Mouse (Mus musculus) heart, postnatal 10 days (tissue): ENCODE data around the gene Mall. TPM values are rescaled to one million over a fixed set of nuclear protein-coding genes. Genes with fewer than 3 reads are reported as not detected.

Source experiments
- DNase-seq, 2 experiments: peaks; one replicate each; pipeline ENCODE4 v3.0.0; 2021
- intact Hi-C: fragments of 180-260 bp; cut with DNase I; formaldehyde crosslinking; loops from one replicate; pipeline ENCODE4 v1.15.1; 2025
- total RNA-seq, 2 experiments: library from RNA; stranded (reverse); gene quantifications; 2 replicates each; pipeline ENCODE4 v1.2.3; 2021

The Mall gene
- 10 to 100 TPM; 14.5 to 15.9 TPM for total RNA-seq

GRCm38 (mm10) chr2:127729671-127730070, at the start of gene Mall:
Mall (minus strand) TSS chr2:127729932.
- intact Hi-C loops = no loop called here
- DNase-seq = peak in 1 of 2 experiments; percentile 27

- intact Hi-C loops = no loop called here
- no peak for DNase-seq
Measured at GRCm38 (mm10) chr2:127778451-127778850, 48.7 kb upstream of the Mall start.

GRCm38 (mm10) chr2:127775013-127775412, 45.3 kb upstream of the Mall start:
- no peak for DNase-seq
- intact Hi-C loops = no loop called here

- no peak for DNase-seq
- intact Hi-C loops = no loop called here
Measured at GRCm38 (mm10) chr2:127774578-127774941, 44.8 kb upstream of the Mall start.

GRCm38 (mm10) chr2:127773938-127774577, 44.3 kb upstream of the Mall start:
- no peak for DNase-seq
- intact Hi-C loops = no loop called here

- no peak for DNase-seq
- intact Hi-C loops = no loop called here
Measured at GRCm38 (mm10) chr2:127761587-127761986, 31.9 kb upstream of the Mall start.

GRCm38 (mm10) chr2:127760429-127761000, 30.8 kb upstream of the Mall start:
- no peak for DNase-seq
- intact Hi-C loops = no loop called here

- no peak for DNase-seq
- intact Hi-C loops = no loop called here
Measured at GRCm38 (mm10) chr2:127760014-127760413, 30.3 kb upstream of the Mall start.

DNA sequence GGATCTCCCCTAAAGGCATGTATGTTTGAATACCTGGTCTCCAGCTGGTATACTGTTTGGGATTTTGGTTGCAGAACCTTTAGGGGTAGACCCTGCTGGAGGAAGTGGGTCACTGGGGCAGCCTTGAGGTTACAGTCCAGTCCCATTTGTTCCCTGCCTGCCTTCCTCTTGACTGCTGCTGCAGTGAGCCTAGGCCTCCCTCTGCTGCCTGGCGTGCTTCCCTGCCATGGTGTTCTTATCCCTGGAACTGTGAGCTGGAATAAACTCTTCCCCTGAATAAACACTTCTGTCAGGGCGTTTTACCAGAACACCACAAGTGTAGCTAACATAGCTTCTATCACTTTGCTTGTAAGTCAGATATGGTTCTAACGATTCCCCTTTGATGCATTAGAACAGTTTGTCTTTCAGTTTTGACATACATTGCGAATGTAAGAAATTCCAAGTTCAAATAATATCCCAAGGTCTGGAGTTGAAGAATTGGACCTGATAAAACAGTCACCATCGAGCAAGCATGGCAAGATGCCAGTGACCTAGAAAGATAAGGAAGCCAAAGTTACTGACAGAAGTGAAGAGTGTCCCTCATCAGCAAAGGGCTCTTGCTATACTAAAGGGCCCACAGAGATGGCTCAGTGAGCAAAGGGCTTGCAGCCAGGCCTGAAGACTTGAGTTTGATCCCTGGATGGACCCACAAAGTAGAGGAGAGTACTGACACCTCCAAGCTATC, 29.6 kb upstream of the Mall start:
- intact Hi-C loops = loop anchor here (5.0 kb wide), 1 partner anchor 152 kb away; no protein-coding TSS in a partner anchor

GRCm38 (mm10) chr2:127757171-127757570, 27.4 kb upstream of the Mall start:
- intact Hi-C loops = loop anchor here (5.0 kb wide), 1 partner anchor 150 kb away; no protein-coding TSS in a partner anchor
- DNase-seq = peak; percentile 33 to 36

More for the DNA sequence above, 29.6 kb upstream of the Mall start:
- DNase-seq = peak; percentile 35 to 36

- intact Hi-C loops = no loop called here
Measured at GRCm38 (mm10) chr2:127754113-127754512, 24.4 kb upstream of the Mall start.

GRCm38 (mm10) chr2:127751849-127752610, 22.3 kb upstream of the Mall start:
- intact Hi-C loops = no loop called here
- DNase-seq = no peak

More at GRCm38 (mm10) chr2:127754113-127754512, 24.4 kb upstream of the Mall start:
- DNase-seq = no peak

DNA sequence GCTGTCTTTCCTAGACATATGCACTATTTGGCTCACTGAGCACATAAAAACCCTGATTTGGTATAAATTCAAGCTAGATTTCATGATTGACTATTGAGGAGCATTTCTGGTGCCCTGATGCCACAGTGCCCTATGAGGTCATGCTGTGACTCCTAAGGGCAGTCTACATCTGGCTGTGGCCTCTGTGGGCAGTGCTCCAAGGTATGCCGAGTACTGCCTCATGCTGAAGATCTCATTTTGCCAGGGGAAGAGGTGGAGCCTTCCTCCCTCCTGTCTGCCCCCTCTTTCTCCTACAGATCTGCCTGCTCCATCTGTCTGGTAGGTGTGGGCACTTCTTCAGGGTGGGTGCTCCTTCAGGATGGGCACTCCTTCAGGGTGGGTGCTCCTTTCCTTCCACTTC, 19.6 kb upstream of the Mall start:
- intact Hi-C loops = no loop called here
- no peak for DNase-seq

GRCm38 (mm10) chr2:127748316-127748715, 18.6 kb upstream of the Mall start:
- no peak for DNase-seq
- intact Hi-C loops = no loop called here

- DNase-seq = no peak
- intact Hi-C loops = no loop called here
Measured at GRCm38 (mm10) chr2:127742637-127743036, 12.9 kb upstream of the Mall start.

GRCm38 (mm10) chr2:127740756-127741519, 11.2 kb upstream of the Mall start:
- intact Hi-C loops = no loop called here
- no peak for DNase-seq

- intact Hi-C loops = no loop called here
- peak in 1 of 2 experiments; percentile 34 for DNase-seq
Measured at GRCm38 (mm10) chr2:127737885-127738284, 8.2 kb upstream of the Mall start.

DNA sequence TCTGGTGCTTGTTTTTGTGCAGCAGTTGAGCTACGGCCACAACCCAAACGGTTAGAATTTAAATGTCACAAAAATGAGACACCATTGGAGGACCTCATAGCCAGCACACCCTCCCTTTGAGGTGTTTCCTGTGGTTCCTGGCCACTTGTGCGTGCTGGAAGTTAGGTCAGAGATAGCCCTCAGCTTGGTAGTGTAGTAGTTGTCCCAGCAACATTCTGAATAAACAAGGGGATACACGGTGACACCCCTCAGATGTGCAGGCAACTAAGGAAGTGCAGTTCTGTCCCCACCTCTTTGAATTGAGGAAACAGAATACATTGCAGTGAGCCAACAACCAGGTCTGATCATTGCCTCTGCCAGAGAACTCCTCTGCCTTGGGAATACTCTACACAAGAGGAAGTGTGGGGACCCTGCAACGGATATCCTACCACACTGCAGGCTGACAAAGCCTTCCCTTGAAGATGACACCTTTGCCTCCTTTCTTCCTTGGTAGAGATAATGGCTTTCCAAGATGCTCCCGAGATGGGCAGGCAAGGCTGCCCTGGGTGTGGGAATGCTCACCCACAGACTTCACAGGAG, 7.0 kb upstream of the Mall start:
- DNase-seq = peak; percentile 40 to 42
- intact Hi-C loops = no loop called here

DNA sequence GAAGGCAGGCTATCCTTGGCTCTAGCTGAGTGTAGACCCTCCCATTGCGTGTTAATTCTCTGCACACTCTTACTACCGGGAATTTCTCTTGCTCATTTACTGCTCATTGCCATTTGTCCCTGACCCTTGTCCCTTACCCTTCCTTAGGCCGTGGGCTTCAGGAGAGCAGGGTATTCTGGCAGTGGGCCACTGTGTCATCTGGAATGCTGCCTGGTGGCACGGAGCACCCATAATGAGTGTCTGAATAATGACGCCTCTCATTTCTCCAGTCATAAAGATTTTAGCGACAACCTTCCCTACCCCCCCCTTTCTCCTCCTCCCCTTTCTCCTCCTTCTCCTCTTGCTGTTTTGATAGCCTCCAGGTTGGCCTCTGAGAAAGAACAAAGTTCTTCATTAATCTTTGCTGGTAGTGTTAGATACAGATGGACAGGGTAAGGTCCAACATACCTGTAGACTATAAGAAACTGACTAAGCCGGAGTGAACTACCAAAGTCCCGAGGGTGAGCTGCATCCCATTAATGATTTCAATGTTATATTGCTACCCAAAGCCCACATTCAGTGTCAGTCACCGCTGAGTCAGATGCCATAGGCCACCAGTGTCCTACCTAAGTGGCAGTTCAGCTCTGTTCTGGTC, 5.9 kb upstream of the Mall start:
- DNase-seq = no peak
- intact Hi-C loops = no loop called here
